Mouse (Mus musculus) lung, embryonic 14.5 days (tissue): Measurements from ENCODE around the gene Tmed6. TPM values are rescaled to one million over a fixed set of nuclear protein-coding genes. Genes with fewer than 3 reads are reported as not detected.

Experiments used
- ATAC-seq: fragments of 200-750 bp; cut with Nextera tagmentation; 2 replicates; pipeline ENCODE4 v1.8.0; 2017; ENCODE audit warnings: mild to moderate bottlenecking, moderate TSS enrichment, moderate library complexity; ENCODE audit not compliant: insufficient read depth
- DNase-seq: peaks from one replicate; pipeline ENCODE4 v3.0.0-alpha.2; 2015
- H3K27ac ChIP-seq: fragments of 300-500 bp; sonication (generic); 2 replicates; pipeline ENCODE4 v1.5.1; 2014; ENCODE audit warnings: low read depth, mild to moderate bottlenecking, moderate library complexity
- H3K27me3 ChIP-seq: fragments of 300-500 bp; sonication (generic); 2 replicates; pipeline ENCODE4 v1.6.1; 2014; ENCODE audit warnings: low read length, control low read depth; ENCODE audit not compliant: insufficient read depth
- H3K36me3 ChIP-seq: fragments of 300-500 bp; sonication (generic); 2 replicates; pipeline ENCODE4 v1.6.1; 2014; ENCODE audit warnings: control low read depth; ENCODE audit not compliant: insufficient read depth
- H3K4me1 ChIP-seq: fragments of 300-500 bp; sonication (generic); 2 replicates; pipeline ENCODE4 v1.6.1; 2014; ENCODE audit warnings: antibody characterized with exemption, control low read depth; ENCODE audit not compliant: insufficient read depth
- H3K4me2 ChIP-seq: fragments of 300-500 bp; sonication (generic); 2 replicates; pipeline ENCODE4 v1.6.1; 2014; ENCODE audit warnings: mild to moderate bottlenecking
- H3K4me3 ChIP-seq: fragments of 300-500 bp; sonication (generic); 2 replicates; pipeline ENCODE4 v1.5.1; 2014; ENCODE audit warnings: low read depth, low read length
- H3K9ac ChIP-seq: fragments of 300-500 bp; sonication (generic); 2 replicates; pipeline ENCODE4 v1.6.1; 2014
- H3K9me3 ChIP-seq: fragments of 300-500 bp; sonication (generic); 2 replicates; pipeline ENCODE4 v1.6.1; 2016; ENCODE audit warnings: low read depth, low read length, control low read depth
- CTCF ChIP-seq: IDR thresholded peaks from 2 replicates; pipeline ENCODE4 v1.5.1; 2016; ENCODE audit warnings: antibody characterized with exemption, low read depth
- WGBS: fragments of 180-500 bp; shearing (Covaris S2); extraction: QIAGEN DNeasy Blood & Tissue Kit; methylation state at CpG from one replicate; pipeline ENCODE4 v1.1.7; 2014; 5-methylcytosine and 5-hydroxymethylcytosine counted together
- polyA plus RNA-seq: library from polyadenylated mRNA; unstranded; fragments of >200 nt; fragmentation: Nextera tagmentation; extraction: Ambion mirVana; gene quantifications from 2 replicates; pipeline ENCODE4 v1.2.1, GENCODE M21; 2014

Gene Tmed6
- polyA plus RNA-seq: 1.1 and 2.9 TPM in 2 replicates

DNA sequence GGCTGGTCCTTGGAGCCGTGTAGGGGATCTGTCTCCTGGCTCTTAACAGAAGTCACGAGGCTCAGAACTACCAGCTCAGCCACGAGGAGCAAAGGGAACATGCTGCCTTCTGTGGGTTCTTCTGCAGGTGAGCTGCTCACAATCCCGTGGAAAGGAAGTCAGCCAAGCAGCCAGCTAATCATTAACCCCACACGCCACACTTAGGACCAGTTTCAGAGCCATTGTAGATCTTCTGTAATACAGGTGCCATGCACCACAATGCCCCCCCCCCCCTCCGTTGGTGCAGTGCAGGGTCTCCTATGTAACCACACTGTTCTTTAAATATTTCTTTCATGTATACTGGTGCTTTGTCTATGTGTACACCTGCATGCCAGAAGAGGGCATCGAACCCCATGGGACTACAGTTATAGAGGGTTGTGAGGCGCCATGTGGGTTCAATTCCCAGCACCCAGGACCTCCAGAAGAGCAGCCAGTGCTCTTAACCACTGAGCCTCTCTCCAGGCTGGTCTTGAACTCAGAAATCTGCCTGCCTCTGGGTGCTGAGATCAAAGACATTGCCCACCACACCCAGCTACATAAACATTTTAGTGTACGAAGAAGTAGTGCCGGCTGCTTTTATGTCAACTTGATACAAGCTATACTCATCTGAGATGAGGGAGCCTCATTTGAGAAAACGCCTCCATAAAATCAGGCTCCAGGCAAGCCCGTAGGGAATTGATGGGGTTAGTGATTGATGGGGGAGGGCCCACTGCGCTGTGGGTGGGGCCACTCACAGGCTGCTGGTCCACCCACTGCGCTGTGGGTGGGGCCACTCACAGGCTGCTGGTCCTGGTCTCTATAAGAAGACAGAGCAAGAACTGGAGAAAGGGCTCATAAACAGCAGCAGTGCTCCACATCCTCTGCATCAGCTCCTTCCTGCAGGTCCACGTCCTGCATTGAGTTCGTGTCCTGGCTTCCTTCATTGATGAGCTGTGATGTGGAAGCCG, at the start of gene Tmed6:
Gene Tmed6, minus strand, starts transcription at position 134 of the 986 bp plus-strand sequence.
- no peak for ATAC-seq
- H3K4me2 ChIP-seq: no peak within 1 kb of the TSS
- no peaks in the 10 kb centered on the region for H3K9me3 ChIP-seq
- WGBS: 44% methylated on average over 17 of the region's 17 CpGs
- H3K4me1 ChIP-seq: no peaks in the 10 kb centered on the region
- no peak within 1 kb of the TSS for H3K9ac ChIP-seq
- H3K36me3 ChIP-seq: peaks cover 18% of the 10 kb centered on the region
- no peak within 1 kb of the TSS for H3K4me3 ChIP-seq
- H3K27me3 ChIP-seq: no peaks in the 10 kb centered on the region
- peak; percentile 18 for DNase-seq
- no peak for TF ChIP-seq CTCF
- H3K27ac ChIP-seq: no peak within 1 kb of the TSS

DNA sequence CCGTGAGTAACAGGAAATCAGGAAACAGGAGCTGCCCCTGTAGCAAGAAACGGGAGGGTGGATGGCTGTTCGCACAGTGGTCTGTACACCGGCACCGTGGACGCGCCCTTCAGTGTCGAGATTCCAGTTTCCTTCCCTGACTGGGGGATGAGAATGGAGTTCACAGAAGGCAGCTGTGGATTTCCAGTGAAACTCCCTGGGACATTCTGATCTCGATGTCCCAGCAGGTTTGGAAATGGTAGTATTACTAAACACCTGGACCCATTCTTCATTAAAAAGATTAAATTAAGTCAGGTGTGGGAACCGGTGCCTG, 49.5 kb upstream of the Tmed6 start:
- Histone ChIP-seq H3K9me3 (no peaks in the 10 kb centered on the region), H3K9ac (peak overlapping the region; percentile 10; the same call in 1 of the 2 replicates), H3K27ac (peak overlapping the region; percentile 39; the same call in 1 of the 2 replicates), H3K36me3 (no peaks in the 10 kb centered on the region), H3K27me3 (no peaks in the 10 kb centered on the region), H3K4me2 (peak overlapping the region; percentile 33; the same call in 1 of the 2 replicates), H3K4me1 (peaks cover 15% of the 10 kb centered on the region), H3K4me3 (no peak overlapping the region)
- TF ChIP-seq CTCF: no peak
- no peak for ATAC-seq
- 52% methylated on average over 10 of the region's 10 CpGs for WGBS
- DNase-seq: no peak

GRCm38 (mm10) chr8:107114150-107115007, 48.9 kb upstream of the Tmed6 start:
- no peak for DNase-seq
- no peaks in the 10 kb centered on the region for H3K36me3 ChIP-seq
- peak overlapping the region; percentile 33; the same call in 1 of the 2 replicates for H3K4me2 ChIP-seq
- H3K9me3 ChIP-seq: no peaks in the 10 kb centered on the region
- H3K4me3 ChIP-seq: no peak overlapping the region
- peaks cover 16% of the 10 kb centered on the region for H3K4me1 ChIP-seq
- no peak for ATAC-seq
- 37% methylated on average over 19 of the region's 19 CpGs for WGBS
- peak overlapping the region; percentile 10; the same call in 1 of the 2 replicates for H3K9ac ChIP-seq
- H3K27ac ChIP-seq: peak overlapping the region; percentile 39; the same call in 1 of the 2 replicates
- TF ChIP-seq CTCF: no peak
- H3K27me3 ChIP-seq: no peaks in the 10 kb centered on the region

DNA sequence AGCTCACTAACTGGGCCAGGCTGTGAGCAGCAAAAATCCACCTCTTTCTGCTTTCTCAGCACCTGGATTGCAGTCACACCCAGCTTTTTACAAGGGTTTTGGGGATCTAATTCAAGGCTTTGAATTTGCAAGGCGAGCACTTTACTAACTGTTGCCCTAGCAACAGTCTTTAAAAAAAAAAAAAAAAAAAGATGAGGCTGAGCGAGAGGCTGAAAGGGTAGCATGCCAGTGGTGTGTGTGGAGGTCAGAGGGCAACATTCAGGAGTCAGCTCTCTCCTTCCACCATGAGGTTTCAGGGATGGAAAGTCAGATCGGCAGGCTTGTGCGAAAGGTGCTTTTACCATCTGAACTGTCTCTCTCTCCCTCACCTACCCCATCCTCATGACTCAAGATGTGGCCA, 47.8 kb upstream of the Tmed6 start:
- no peak overlapping the region for H3K4me3 ChIP-seq
- peaks cover 11% of the 10 kb centered on the region for H3K4me1 ChIP-seq
- ATAC-seq (no peak), DNase-seq (no peak)
- no peak overlapping the region for H3K27ac ChIP-seq
- no peak overlapping the region for H3K4me2 ChIP-seq
- TF ChIP-seq CTCF: no peak
- WGBS: 67% methylated on average over 4 of the region's 4 CpGs
- H3K9me3 ChIP-seq: no peaks in the 10 kb centered on the region
- H3K27me3 ChIP-seq: no peaks in the 10 kb centered on the region
- H3K36me3 ChIP-seq: no peaks in the 10 kb centered on the region
- H3K9ac ChIP-seq: no peak overlapping the region

DNA sequence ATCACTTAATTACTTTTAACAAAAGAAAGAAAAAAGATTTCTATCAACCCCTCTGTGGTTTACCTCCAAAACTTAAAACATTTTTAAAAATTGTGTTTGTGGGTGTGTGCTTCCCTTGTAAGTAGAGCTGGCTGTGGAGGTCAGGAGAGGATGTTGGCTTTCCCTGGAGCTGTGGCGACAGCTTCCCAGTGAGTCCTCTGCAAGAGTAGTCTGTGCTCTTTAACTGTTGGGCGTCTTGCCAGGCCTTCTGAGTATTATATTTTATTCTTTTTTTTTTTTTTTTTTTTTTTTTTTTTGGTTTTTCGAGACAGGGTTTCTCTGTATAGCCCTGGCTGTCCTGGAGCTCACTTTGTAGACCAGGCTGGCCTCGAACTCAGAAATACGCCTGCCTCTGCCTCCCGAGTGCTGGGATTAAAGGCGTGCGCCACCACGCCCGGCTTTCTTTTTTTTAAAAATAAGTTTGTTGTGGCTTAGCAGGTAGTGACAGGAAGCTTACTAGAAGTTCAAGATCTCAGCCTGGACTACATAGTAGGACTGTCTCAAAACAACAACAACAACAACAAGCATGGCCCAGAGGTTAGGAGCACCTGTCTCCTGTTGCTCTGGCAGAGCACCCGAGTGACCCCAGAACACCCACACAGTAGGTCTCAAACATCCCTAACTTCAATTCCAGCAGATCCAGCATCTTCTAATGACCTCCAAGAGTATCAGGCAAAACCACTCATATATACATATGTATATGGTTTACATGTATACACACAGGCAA, 46.1 kb upstream of the Tmed6 start:
- no peak for TF ChIP-seq CTCF
- H3K9me3 ChIP-seq: no peaks in the 10 kb centered on the region
- no peaks in the 10 kb centered on the region for H3K27me3 ChIP-seq
- no peaks in the 10 kb centered on the region for H3K36me3 ChIP-seq
- H3K4me3 ChIP-seq: no peak overlapping the region
- H3K4me2 ChIP-seq: no peak overlapping the region
- H3K9ac ChIP-seq: no peak overlapping the region
- DNase-seq: peak; percentile 84
- ATAC-seq: no peak
- WGBS: 75% methylated on average over 9 of the region's 11 CpGs
- peaks cover 11% of the 10 kb centered on the region for H3K4me1 ChIP-seq
- no peak overlapping the region for H3K27ac ChIP-seq

DNA sequence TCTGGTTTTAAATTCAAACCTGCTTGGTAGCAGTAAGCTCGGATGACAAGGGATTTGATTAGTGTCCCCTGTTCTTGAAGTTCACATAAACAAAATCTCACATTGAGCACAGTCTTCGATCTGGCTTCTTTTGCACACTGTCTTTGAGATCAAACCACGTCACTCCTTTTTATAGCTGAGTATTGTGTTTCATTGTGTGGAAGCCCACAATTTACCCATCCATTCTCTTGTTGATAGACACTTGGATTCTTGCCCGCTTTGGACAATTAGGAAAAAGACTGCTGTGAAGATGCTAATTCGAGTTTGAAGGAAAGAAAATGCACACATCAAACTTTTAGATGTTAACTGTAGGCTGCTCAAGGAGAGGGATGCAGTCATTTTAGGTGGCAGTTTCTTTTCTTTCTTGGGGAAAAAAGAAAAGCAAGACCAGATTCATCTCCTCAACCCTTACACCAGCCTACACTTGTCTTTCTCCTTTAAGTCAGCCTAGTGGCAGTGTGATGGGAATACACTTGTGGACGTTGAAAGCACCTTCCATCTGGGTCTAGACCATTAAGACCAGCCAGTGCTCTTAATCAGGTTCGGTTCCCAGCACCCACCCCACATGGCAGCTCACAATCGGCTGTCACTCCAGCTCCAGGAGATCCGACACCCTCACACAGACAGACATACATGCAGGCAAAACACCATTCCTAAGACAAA, 45.3 kb upstream of the Tmed6 start:
- no peak for DNase-seq
- no peak for ATAC-seq

More for the DNA sequence above, 45.3 kb upstream of the Tmed6 start:
- no peak for TF ChIP-seq CTCF
- Histone ChIP-seq H3K27ac (no peak overlapping the region), H3K4me1 (peaks cover 11% of the 10 kb centered on the region), H3K9me3 (no peaks in the 10 kb centered on the region), H3K4me3 (no peak overlapping the region), H3K4me2 (no peak overlapping the region), H3K27me3 (no peaks in the 10 kb centered on the region), H3K9ac (no peak overlapping the region), H3K36me3 (no peaks in the 10 kb centered on the region)
- WGBS: 55% methylated on average over 9 of the region's 9 CpGs
